Mouse (Mus musculus) effector memory CD4-positive, alpha-beta T cell, adult 5 months (primary cell): Measurements from ENCODE around the gene Myl3. TPM values are rescaled to one million over a fixed set of nuclear protein-coding genes. Genes with fewer than 3 reads are reported as not detected.

Experiments
- polyA plus RNA-seq: library from polyadenylated mRNA; unstranded; fragments of 100-300 nt; shearing (Covaris generic); gene quantifications from one replicate; pipeline ENCODE4 v1.2.1, GENCODE M21; 2017

The Myl3 gene
- polyA plus RNA-seq, result not detected

GRCm38 (mm10) chr9:110741711-110742294 lies at the start of gene Myl3:
TSS of gene Myl3 (plus strand) at chr9:110741861.

GRCm38 (mm10) chr9:110746961-110747360 lies 5.3 kb downstream of the Myl3 start, which contains the start of gene Pth1r:
TSS of gene Pth1r (minus strand) at chr9:110747145.

GRCm38 (mm10) chr9:110797866-110798265 lies 56.2 kb downstream of the Myl3 start, which contains the start of gene Prss42:
TSS of gene Prss42 (plus strand) at chr9:110798166.

GRCm38 (mm10) chr9:110813789-110814188 lies 72.1 kb downstream of the Myl3 start, which contains the start of gene Prss44:
TSS of gene Prss44 (plus strand) at chr9:110813994.

Other genes starting within 250 kb of the Myl3 start
- gene Setd2, start 209.3 kb upstream of the Myl3 start, polyA plus RNA-seq, result 37.8 TPM
- gene Nradd, start 117.4 kb upstream of the Myl3 start, polyA plus RNA-seq, result 1.8 TPM
- 74.0 TPM for gene Nbeal2, start 87.7 kb upstream of the Myl3 start, polyA plus RNA-seq
- 179 TPM for gene Ccdc12, start 85.4 kb upstream of the Myl3 start, polyA plus RNA-seq
- gene Pth1r, start 5.3 kb downstream of the Myl3 start, polyA plus RNA-seq, result not detected
- gene Prss42, start 56.3 kb downstream of the Myl3 start, polyA plus RNA-seq, result not detected
- not detected for gene Prss44, start 72.1 kb downstream of the Myl3 start, polyA plus RNA-seq
- not detected for gene Prss43, start 84.8 kb downstream of the Myl3 start, polyA plus RNA-seq
- not detected for gene Prss45, start 92.7 kb downstream of the Myl3 start, polyA plus RNA-seq
- gene Prss46, start 102.6 kb downstream of the Myl3 start, polyA plus RNA-seq, result not detected
- not detected for gene Prss50, start 116.1 kb downstream of the Myl3 start, polyA plus RNA-seq
- gene Als2cl, start 138.0 kb downstream of the Myl3 start, polyA plus RNA-seq, result 23.4 TPM
- 0.92 TPM for gene Tmie, start 138.3 kb downstream of the Myl3 start, polyA plus RNA-seq
- not detected for gene Fam240a, start 175.0 kb downstream of the Myl3 start, polyA plus RNA-seq
- 0.57 TPM for gene Tdgf1, start 204.3 kb downstream of the Myl3 start, polyA plus RNA-seq
- gene Lrrc2, start 209.7 kb downstream of the Myl3 start, polyA plus RNA-seq, result not detected
- gene Rtp3, start 248.7 kb downstream of the Myl3 start, polyA plus RNA-seq, result not detected